Mouse (Mus musculus) adrenal gland, postnatal 25 days (tissue): ENCODE results near the gene Scrn1. TPM values are rescaled to one million over a fixed set of nuclear protein-coding genes. Genes with fewer than 3 reads are reported as not detected.
A peak's percentile ranks its signal among the peaks of the same experiment; 100 is the strongest.

Experiments
- DNase-seq: peaks from one replicate; pipeline ENCODE4 v3.0.0; 2021; ENCODE audit warnings: mixed read lengths
- total RNA-seq: library from RNA; stranded (reverse); gene quantifications from 2 replicates; pipeline ENCODE4 v1.2.3, GENCODE M21; 2021

The Scrn1 gene
- total RNA-seq, 1 experiment from 2014 or later, result 30.7 TPM

DNA sequence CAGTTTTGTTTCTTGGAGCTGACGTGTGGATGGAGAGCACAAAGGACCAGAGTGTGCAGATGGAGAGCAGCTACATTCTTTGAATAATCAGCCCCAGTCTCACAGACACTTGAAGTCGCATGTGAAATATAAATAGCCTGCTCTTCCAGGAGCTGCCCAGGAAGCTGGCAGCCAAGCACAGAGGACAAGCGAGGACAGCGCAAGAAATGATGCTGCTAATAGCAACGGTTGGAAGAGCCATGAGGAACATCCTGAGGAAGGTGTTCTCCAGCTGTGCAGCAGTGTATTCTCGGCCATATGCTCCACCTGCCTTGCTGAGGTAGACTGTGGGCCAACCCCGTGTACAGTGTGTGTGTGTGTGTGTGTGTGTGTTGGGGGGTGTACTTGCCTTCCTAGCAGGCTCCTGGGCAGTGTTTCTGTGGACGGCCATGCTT, 35.2 kb downstream of the Scrn1 start:
- no peak for DNase-seq

DNA sequence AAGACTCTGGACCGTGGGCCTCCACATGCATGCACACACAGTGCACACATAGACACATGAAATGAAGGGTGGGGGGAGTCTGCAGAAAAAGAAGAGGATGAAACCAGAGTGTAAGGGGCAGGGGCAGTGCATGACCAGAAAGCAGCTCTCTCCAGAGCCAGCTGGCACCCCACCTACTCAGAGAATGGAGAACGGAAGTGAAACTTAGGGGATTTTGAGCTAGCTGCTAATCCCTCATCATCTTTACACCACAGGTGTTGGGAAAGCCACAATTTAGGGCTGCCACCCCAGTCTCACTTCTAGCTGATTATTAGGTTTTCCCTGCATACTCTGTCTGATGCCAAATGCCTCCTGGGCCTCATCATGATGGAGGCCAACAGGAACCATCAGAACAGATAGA, 36.1 kb downstream of the Scrn1 start:
- no peak for DNase-seq

DNA sequence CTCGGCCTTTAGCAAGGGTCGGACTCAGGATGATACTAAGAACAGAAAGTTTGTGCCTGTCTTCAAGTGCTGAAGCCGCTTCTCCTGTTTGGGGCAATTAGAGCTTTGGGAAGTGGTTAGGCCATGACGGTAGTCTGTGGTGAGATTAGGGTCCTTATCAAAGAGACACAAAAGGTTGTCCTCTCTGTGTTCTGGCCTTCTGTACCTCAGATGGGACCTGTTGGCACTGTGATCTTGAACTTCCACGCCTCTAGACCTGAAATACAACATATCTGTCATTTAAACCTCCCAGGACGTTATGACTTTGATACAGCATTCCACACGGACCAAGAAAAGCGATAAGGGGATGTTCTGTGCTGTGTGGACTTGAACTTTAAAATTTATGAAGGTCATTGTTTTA, 37.6 kb downstream of the Scrn1 start:
- no peak for DNase-seq

DNA sequence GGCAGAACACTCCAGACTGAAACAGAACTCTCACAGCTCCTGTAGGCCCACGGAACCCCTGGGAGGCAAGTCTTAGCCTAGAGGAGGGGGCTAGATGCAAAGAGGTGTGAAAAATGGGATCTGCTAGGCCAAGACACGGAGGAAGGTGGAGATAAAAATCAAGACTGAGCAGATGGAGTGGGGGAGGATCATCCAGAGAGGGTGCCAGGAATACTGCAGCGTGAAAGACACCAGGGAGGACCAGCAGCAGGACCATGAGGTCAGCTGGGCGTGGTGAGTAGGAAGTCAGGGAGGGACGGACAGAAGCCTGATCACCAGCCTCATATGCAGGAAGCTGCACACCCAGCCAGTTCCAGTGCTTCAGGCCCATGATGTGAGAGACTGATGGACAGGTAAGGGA, 47.5 kb downstream of the Scrn1 start:
- DNase-seq, result no peak

DNA sequence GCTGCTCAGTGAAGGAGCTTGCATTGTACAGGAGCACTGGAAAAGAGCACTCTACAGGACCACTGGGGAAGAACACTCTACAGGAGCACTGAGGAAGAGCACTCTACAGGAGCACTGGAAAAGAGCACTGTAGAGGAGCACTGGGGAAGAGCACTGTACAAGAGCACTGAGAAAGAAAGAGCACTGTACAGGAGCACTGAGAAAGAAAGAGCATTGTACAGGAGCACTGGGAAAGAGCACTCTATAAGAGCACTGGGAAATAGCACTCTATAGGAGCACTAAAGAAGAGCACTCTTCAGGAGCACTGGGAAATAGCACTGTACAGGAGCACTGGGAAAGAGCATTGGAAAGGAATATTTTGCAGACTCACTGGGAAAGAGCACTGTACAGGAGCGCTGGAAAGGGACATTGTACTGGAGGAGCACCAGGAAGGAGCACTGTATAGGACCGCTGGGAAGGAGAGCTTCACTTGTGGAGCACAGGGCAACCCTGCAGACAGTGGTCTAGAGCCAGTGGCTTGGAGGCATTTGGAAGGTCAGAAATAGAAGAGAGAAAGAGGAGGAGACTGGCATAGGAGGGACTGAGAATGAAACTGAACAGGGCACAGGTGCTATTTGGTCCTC, 49.7 kb downstream of the Scrn1 start:
- no peak for DNase-seq

DNA sequence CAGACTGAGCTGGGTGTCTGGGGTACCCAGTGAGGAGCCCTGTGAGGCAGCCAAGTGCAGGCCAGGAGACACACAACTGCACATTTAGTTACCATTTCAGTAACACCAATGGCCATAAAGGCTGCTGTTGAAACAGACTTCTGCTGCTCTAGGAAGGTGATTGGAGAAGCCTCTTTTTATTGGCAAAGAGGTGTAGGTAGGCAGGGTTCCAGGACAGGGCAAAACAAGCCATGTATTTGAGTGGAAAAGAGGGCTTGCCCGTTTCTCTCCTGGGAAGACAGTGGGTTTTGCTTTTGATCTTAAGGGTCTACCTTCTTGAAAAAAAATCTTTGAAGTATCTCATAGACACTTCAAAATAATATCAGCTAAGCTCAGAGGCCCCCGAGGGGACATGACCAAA, 54.0 kb downstream of the Scrn1 start:
- DNase-seq, result no peak

DNA sequence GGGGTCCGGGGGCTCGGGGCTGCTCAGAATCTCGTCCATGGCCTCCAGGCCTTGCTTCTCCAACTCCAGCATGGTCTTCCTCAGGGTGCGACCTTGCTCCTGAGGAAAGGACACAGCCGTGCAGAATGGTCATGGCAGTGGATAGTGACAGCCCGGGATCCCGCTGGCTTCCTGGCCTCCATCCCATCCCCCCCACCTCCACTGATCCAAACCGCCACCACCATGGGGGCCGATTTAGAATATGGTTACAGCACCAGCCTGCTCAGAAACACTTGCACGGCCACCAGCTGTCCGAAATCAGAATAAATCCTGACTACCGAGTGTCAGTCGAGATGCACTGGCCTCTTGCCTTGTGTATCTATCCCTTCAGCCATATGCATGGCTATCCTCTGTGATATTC, 57.0 kb downstream of the Scrn1 start:
- DNase-seq, result no peak

DNA sequence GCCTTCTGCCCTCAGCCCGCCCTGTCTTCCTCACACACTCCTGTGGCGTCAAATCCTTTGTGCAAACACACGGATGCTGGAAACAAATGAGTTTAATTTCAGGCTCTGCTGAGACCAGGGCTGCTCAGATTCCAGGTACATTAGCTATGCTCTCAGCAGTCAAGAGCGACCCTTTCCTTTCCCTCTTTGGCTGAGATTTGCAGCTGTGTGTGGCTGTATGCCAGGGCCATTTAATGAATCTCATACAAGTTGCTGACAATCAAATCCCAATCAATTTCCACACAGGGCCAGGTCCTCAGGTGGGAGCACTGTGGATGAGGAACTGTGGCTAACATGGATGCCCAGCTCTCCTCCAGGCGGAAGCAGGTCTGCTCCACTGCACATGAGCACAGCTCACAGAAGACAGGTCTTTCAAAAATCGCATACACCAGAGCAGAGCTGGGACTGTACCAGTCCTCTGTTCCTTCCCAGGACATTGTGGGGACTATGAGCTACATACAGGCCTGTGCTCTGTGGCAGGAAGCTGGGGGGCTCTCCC, 58.0 kb downstream of the Scrn1 start:
- DNase-seq, result no peak

DNA sequence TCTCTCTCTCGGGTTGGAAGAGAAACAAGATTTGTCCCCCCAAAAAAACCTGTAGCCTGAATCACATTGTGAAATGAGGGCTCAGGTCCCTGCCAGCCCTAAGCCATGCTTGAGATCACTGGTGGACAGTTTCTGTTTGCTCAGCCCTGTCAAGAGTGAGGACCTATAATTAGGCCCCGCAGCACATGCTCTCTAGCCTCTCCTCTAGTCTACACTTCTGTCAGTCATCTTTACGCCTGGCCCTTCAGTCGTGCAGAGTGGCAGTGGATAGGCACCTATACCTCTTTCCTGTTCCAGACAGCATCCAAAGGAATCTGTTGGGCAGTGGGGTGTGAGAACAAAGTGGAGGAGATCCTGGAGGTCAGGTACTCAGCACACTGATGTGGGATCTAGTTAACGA, 58.5 kb downstream of the Scrn1 start:
- no peak for DNase-seq

DNA sequence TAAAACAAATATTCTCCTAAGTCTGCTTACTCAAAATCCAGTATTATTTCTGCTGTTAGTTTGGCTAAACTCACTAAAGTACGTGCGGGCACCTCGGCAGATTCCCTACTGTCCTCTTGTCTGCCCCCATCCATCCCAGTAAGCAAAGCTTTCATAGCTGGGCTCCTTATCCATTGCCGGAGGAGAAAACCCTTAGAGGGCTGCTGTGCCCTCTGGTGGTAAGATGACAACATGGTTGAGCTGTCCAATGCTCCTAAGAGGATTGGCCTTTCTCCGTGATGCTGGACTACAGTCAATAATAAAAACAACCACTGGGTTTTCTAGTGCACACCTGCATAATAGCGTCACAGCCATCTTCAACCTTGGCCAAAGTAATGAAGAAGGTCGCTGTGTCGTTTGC, 59.3 kb downstream of the Scrn1 start:
- no peak for DNase-seq

DNA sequence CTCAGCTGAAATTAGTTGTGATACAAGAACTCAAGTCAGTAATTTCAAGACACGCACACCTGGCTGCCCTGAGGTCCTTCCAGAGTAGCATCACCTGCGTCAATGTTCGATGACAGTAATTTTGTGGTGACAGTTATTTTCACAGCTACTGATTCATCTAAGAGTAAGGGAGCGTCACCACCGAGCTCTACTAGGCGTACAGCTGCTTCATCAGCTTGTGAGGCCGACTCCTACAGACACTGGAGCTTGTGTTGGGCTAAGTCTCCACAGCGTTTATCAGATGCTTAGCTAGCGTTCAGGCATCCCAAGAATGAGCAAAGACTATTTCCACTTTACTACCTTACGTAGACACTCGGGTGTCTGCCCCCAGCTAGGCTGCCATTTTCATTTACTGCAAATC, 60.0 kb downstream of the Scrn1 start:
- DNase-seq, result no peak

DNA sequence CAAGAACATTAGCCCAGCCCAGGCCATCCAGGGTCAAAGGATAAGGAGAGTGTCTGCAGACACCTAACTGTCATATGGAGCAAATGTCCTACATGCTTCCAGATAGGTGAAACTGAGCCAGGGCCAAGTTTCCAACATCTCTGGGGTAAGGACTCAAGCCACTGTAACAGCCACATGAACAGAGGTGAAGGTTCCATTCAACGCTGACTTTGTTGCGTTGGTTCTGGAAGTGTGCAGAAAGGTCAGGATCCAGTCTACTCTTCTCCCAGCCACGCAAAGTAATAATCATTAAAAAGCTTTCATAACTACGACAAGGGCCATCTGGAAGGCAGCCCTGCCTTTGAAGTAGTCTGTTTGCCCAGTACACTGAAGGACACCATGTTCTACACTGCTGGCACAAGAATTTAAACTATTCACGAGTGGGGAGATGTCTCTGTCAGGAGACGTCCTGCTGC, 63.6 kb downstream of the Scrn1 start:
- DNase-seq, result no peak

DNA sequence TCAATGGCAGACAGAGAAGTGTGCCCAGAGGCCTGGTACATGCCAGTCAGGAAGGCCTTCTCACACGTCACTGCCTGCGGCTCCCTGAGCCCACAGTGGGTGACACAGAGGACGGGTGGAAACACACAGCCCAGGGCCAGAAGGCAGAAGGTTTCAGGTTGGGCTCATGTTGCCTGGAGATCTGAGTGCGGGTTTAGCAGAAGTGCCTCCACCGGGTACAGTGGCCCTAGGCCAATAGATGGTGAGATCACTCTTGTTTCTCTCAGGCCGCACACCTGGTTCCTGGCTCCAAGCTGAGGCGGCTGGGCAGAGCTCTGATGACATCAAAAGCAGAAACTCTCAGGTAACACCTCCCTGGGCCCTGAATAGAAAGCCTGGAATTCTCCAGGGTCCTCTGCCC, 70.1 kb downstream of the Scrn1 start:
- DNase-seq, result no peak

DNA sequence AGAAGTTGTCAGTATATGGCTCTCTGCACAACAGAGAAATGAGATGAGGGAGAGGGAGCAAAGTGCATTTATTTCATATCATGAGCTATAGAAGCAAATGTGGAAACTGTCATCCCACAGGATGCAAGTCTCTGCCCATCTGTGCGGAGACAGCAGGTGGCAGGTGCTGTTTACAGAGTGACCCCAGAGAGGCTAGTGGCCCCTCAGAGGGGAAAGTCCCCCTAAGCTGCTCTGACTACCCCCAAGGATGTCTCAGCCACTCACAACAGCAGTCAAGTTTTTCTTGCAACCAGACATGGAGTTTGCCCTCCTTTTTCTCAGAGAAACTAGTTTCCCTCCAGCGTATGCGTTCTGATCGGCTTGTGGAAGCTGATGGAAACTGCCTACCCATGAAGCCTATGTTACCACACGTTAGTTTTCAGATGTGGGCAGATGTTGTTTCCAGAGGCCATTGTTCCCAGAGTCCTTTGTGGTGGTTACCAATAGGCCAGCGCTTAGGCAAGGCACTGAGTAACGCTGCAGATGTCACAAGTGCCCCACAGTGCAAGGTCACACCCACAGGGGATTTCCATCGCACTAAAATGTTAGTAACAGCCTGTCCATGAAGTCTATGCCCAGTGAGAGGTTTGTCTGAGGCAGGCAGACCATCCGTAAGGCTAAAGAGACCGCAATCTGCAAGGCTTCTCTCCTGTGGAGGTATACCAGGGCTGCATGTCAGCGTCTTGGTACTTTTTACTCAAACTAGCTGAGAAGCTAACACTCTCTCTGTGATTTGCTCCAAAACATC, 71.5 kb downstream of the Scrn1 start:
- DNase-seq, result peak; percentile 20

DNA sequence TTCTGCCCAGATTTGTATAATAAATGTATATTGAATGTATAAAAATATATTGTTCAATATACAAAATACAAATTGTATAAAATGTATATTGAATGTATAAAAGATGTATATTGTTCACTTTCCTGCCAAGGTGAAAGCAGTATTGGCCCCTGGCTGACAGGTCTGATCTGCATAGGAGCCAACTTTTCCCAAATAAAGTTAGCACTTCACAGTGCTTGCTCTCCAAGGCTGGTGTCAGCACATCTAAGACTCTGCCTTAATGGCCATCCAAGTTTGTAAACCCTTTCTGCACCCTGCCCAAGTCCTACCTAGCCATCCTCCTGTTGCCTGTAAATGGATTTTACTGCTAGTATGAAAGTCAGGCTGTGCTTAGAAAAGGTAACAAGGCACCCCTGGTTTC, 72.2 kb downstream of the Scrn1 start:
- no peak for DNase-seq

DNA sequence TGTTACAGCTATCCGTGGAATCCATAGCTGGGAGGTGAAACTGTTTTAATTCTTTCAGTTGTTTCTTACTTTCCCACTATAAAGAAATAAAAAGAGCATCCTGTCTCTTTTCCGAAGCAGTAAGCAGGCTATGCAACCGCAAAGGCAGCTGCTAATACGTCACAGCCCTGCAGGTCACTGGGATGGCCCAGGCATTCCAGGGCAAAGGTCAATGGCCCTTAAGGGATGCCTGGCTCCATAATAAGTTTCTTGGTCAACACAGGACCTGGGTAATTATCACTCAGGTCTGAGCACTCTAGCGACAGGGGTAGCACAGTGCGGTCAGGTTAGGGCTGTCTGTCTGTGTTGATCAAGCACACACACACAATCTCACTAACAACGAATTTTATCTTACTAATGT, 75.2 kb downstream of the Scrn1 start:
- DNase-seq, result no peak

DNA sequence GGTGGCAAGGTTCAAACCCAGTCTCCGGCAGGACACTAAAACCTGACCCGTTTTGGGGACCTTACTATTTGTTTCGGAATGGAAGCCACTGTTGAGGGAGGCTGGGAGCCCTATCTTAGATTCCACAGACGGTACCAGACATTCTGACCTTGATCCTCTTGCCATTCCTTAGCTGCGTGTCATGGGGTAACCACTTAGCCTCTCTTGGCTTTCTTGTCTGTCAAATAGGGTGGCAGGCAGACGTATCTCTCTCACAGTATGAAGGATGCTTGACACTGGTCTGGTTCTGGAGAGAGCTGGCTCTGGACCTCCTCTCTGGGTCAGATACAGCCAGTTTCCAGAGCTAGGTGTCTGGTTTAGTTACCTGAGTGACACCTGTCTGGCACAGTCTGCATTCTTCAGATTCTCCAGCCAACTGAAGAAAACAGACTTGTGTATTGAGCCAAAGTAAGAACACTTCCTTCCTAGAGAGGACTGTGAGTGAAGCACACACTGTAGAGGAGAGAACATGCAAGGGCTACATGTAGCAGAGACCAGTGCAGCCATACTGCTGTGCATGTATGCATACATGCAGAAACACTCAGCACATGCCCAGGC, 80.2 kb downstream of the Scrn1 start:
- DNase-seq, result no peak

DNA sequence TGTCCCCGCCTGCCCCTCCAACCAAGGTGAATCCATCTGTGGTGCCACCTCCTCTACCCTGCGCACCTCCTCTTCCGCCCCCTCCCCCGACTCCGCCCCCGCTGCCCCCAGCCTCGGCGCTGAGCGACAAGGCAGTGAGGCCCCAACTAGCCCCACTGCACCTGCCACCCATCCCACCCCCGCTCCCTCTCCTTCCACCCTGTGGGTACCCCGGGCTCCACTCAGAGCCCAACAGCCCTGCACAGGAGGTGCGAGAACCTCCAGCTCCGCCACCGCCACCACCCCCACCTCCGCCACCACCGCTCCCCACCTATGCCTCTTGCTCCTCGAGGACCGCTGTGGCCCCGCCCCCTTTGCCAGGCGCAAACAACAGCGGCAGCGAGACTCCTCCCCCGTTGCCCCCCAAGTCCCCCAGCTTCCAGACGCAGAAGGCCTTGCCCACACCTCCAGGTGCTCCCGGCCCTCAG, 80.8 kb downstream of the Scrn1 start:
- DNase-seq, result no peak

DNA sequence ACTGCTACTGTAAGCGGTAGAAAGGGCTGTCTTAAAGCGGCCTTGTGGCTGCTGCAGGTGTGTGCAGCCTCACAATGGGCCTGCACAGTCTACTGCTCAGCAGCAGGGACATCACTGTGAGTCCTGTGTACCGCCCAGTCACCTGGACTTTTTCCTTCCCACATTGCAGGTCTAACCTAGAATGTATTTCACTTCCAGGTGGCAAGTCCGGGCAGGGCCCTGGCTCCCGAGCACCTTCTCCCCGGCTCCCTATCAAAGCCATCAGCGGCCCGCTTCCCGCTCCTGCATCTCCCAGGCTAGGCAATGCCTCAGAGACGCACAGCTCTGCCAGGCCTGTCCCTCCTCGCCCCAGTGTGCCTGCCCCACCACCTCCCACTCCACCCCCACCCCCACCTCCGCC, 81.3 kb downstream of the Scrn1 start:
- no peak for DNase-seq

DNA sequence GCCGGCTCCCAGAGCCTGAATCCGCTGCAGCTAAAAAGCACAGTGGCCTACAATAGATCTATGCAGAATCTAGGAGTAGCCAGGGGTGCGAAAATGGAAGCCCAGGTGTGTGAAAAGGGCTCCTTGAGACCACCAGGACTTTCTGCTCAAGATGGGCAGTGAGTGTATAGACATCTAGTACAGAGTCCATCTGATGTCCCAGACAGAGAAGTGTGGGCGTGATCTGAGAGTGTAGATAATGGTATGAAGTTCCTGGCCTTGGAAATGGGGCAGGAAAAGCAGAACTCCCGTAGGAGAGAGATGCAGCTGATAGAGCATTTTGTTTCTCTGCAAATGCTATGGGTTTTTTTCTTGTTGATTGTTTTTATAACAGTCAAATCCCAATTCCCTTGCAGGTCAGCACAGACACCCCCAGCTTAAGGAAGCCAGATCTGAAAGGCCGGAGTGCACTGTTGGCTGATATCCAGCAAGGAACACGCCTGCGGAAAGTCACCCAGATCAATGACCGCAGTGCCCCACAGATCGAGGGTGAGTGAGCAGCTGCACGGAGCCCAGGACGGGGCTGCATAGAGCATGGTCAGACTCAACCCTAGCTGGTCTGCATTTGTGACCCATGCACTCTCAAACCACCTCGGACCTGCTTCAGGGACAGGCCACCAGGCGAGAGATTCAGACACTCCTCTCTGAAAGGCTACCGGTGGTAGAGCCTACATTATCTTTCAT, 84.7 kb downstream of the Scrn1 start:
- no peak for DNase-seq

DNA sequence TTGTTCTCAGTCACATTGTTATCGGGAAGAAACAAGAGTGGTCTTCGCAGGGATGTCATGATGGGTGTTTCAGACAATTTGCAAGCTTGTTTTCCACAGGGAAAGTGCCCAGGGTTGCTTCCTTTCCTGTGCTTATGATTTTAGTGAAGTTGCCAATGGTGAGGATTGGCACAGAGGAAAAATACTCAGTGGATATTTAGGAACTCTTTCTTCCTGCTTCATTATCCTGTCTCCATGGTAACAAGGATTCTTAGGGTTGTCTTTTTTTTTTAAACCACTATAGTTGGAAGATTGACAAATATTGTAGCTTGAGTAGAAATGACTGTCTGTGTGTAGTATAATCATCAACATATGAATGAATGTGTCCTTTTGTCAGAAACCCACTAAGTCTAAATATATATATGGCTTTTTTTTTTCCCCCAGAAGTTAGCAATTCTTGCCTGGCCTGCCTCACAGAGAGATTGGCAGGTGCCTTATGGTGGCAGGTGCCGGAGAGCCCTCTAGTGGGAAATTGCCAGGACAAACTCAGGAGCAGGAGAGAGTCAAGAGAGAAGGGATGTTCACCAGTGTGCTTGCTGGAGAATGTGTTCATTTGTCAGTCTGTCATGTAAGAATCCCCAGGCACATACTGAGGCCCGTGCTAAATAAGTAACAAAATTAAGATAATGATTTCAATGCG, 87.5 kb downstream of the Scrn1 start:
- DNase-seq, result no peak
